Mouse (Mus musculus) lung, postnatal 0 days (tissue): ENCODE measurements around the gene Rcn2.

Experiments
- CTCF ChIP-seq: IDR thresholded peaks from 2 replicates; pipeline ENCODE4 v1.5.1; 2016; ENCODE audit warnings: antibody characterized with exemption, mild to moderate bottlenecking
- EP300 ChIP-seq: IDR thresholded peaks from 2 replicates; pipeline ENCODE4 v1.6.1; 2016; ENCODE audit warnings: antibody characterized with exemption, mild to moderate bottlenecking, control low read depth

GRCm38 (mm10) chr9:56067964-56068363, 26.3 kb downstream of the Rcn2 start:
- TF ChIP-seq CTCF, result no peak
- TF ChIP-seq EP300, result no peak
